Mouse (Mus musculus): ENCODE measurements around the gene Kat8.
A peak's percentile ranks its signal among the peaks of the same experiment; 100 is the strongest.

The Kat8 gene

DNA sequence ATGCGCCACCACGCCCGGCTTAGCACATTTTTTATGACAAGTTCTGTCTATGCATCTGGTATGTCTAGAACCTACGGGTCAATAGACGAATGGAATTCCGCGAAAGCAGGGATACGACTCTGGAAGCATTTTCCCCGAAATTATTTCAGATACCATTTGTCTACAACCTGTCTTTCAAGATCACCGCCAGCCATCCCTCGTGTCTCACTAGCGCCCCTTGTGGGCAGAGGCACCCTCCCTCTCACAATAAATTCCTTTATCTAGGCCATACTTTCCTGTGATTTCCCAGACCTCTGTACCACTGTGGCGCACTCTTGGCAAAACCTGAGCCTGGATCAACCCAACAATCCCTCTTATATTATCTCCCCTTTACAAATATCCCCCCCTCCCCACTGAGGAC lies 15.9 kb upstream of the Kat8 start:
- DNase-seq (ENCODE audit: low read depth, low spot score): no peak

- DNase-seq (ENCODE audit: low read depth, low spot score): no peak
Observed at GRCm38 (mm10) chr7:127897542-127897941, 14.8 kb upstream of the Kat8 start.

DNA sequence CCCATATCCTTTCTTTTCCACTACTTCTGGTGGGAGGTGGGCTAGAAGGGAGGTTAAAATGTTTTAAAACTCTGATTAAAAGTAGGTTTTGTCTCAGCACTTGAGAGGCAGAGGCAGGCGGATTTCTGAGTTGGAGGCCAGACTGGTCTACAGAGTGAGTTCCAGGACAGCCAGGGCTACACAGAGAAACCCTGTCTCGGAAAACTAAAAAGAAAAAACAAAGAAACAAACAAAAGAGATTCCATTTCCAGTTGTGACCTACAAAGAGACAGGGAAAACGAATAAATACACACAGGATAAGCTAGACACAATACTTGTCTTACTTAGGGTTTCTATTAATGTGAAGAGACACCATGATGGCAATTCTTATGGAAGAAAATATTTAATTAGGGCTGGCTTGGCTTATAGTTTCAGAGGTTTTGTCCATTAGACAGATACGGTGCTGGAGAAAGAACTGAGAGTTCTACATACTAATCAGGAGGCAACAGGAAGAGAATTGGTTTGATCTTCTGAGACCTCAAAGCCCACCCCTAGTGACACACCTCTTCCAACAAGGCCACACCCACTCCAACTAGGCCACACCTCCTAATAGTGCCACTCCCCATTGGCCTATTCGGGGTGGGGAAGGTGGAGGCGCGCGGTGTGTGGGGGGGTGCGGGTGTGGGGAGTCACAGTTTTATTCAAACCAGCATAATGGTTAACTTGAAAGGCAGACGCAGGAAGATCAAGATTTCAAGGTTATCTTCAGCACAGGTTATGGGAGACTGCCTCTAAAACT lies 13.9 kb upstream of the Kat8 start:
- DNase-seq (ENCODE audit: low read depth, low spot score): no peak

DNA sequence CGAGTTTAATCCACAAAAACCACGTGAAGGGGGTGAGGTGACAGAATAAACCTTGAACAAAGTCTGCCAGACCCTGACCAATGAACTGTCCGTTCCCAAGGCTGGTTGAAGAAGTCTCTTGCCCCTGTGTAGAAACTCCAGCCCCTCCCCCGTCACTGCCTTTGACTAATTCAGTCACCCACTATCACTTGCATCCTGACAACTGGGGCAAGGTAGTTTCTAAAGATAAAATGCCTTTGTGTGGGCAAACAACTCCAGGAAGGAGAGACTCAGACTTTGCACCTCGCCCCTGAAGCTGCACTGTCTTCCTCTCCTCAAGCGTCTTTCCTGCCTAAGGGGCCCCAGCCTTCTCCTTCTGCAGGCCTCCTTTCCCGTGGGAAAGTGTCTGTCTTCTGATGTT lies 12.3 kb upstream of the Kat8 start:
- no peak for DNase-seq (ENCODE audit: low read depth, low spot score)

GRCm38 (mm10) chr7:127901772-127902171 lies 10.5 kb upstream of the Kat8 start:
- DNase-seq (ENCODE audit: low read depth, low spot score): no peak

- peak; percentile 50 for DNase-seq (ENCODE audit: low read depth, low spot score)
Observed at GRCm38 (mm10) chr7:127903971-127904796, 8.1 kb upstream of the Kat8 start, which contains the start of gene Bckdk. Gene Bckdk, plus strand, starts transcription at chr7:127904082.

GRCm38 (mm10) chr7:127907939-127908338 lies 4.4 kb upstream of the Kat8 start:
- DNase-seq (ENCODE audit: low read depth, low spot score): no peak

DNA sequence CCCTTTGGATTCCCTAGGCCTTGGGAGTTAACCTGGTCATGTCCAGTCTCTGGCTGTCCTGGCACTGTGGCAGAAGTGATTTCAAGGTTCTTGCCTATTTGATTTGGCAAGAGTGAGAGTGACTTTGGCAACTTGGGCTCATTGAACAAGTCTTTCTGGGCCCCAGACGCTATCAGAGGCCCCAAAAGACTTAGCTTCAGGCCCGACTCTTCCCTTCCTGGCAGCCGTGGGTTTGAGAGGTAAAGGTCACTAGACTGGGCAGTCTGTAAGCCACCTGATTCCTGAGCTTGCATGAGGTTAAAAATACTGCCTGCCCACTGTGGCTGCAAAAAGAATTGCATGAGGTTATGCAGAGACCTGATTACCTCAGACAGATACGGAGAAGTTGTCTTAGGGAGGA lies 3.7 kb upstream of the Kat8 start:
- no peak for DNase-seq (ENCODE audit: low read depth, low spot score)

GRCm38 (mm10) chr7:127912938-127913337 lies 622 bp downstream of the Kat8 start:
- DNase-seq (ENCODE audit: low read depth, low spot score): no peak

DNA sequence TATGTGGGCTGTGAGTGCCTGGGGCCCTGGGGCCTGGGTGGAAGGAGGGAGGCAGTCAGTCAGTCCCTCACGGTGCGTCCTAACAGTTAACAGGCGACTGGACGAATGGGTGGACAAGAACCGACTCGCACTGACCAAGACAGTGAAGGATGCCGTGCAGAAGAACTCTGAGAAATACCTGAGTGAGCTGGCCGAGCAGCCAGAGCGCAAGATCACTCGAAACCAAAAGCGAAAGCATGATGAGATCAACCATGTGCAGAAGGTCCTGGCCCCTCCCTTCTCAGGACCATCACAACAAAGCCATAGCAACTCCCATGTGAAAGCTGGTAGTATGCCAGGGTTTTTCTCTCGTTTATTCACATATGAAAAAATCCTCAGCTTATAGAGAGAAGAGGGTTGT lies 3.0 kb downstream of the Kat8 start:
- DNase-seq (ENCODE audit: low read depth, low spot score): no peak

DNA sequence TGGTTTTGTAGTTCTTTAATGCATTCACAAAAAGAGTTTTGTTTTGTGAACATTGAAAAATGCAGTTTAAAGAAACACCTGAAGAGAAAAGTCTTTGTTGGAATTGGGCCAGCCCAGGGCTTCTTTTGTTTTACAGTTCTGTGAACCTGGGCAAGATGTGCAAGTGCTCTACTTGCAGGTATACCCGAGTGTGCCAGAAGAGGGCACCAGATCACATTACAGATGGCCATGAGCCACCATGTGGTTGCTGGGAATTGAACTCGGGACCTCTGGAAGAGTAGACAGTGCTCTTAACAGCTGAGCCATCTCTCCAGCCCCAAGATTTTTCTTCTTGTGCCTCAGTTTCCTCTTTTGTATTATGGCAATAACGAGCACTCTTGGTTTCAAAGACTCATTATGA lies 5.9 kb downstream of the Kat8 start:
- no peak for DNase-seq (ENCODE audit: low read depth, low spot score)

GRCm38 (mm10) chr7:127919290-127919689 lies 7.0 kb downstream of the Kat8 start:
- DNase-seq (ENCODE audit: low read depth, low spot score): no peak

DNA sequence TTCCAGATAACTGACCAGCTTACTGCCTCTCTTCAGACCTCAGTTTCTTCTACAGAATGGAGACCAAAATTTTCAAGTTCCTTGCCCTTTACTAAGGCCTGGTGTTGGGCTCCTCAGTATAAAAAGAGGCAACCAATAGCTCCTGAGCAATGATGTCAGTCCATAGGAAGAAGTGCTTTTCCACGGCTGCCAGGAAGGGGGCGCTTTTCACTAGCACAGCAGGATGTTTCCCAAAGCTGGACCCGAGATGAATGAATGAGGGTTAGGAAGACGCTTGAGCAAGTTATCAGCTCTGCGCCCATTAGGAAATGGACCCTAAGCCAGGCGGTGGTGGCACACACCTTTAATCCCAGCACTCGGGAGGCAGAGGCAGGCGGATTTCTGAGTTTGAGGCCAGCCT lies 9.2 kb downstream of the Kat8 start:
- DNase-seq (ENCODE audit: low read depth, low spot score): no peak

DNA sequence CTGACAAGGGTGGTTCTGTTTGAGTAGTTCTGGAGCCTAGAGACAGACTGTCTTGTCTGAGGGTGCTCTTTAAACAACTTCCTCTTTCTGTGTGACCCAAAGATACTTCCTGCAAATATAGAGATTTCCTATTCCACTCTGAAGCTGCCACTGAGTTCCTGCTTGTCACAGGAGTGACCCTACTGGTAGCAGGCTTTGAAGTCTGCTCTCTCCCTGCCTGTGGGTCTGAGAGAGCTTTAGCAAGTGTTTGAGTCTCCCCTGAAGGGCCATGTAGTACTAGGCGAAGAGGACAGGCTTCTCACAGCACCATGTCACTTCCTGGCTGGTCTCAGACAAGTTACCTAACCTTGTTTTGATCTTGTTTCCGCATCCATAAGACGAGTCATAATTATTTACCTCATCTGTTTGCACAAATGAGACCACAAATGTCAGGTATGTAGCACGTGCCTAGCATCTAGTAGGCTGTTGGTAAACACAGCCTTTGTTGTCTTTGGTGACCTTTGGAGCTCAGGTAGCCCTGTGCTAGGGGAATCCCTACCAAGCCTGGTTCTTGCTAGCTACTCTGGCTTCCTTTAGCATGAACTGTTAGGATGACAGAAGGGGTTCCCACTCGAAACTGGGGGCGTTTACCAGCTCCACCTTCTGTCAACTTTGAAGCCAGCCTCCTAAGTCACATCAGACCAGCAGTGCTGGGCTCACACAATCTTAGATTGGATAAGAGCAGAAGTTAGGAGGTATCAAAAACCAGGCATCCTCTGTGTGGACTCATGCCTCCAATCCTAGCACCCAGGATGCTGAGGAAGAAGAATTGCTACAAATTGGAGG lies 10.3 kb downstream of the Kat8 start:
- no peak for DNase-seq (ENCODE audit: low read depth, low spot score)

- no peak for DNase-seq (ENCODE audit: low read depth, low spot score)
Observed at GRCm38 (mm10) chr7:127923714-127924113, 11.4 kb downstream of the Kat8 start.

- DNase-seq (ENCODE audit: low read depth, low spot score): no peak
Observed at GRCm38 (mm10) chr7:127925252-127925651, 12.9 kb downstream of the Kat8 start.

DNA sequence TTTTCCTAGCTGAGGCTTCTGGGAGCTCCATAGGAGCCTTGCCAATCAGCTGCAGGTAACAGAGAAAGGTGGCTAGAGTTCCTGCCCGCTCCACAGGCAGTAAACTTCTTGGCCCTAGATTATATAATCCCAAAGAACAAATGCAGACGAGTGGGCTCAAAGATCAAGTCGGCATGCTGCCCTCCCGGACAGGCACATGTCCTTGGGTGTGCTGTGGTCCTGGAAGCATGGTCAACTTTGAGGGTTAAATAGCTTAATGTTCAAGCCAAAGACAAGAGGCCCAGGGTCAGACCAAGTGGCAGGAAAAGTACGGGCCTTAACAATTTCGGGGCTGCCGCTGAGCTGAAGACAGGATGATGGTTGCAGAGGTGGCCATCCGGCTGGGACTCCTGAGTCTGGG lies 13.8 kb downstream of the Kat8 start:
- DNase-seq (ENCODE audit: low read depth, low spot score): no peak

GRCm38 (mm10) chr7:127926846-127927245 lies 14.5 kb downstream of the Kat8 start:
- DNase-seq (ENCODE audit: low read depth, low spot score): no peak

DNA sequence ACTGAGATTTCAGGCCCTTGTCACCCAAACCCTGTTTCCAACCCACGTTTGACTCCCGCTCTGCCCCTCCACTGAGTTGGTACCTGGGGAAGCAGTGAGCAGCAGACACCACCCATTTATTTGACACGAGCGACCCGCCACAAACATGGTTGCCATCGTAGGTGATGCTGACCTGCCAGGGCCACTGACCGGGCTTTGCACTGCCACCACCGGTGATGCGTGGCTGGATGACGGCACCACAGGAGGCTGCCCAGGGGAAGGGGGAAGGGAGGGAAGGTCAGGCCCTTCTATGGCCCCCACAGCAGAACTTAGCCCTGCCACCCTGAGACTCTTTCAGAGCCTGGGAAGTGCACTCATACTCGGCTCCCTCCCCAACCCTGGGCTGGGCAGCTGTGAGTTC lies 15.4 kb downstream of the Kat8 start:
- no peak for DNase-seq (ENCODE audit: low read depth, low spot score)

DNA sequence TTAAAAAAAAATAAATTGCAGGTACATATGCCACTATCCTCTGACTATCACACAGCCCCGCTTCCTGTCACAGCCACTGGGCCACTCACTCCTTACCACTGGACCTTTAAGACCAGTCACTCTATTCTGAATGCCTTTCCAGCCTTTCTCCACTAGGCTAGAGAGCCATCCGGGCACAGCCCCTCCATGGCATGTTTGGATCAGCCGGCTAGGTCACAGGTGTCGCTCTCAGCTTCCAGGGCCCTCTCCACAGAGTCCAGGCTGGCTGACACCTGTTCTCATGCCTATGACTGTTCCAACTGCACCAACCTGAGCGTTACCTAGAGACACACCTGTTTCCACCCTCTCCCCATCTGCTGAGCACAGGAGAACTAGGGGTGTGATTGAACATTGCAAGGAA lies 16.3 kb downstream of the Kat8 start:
- no peak for DNase-seq (ENCODE audit: low read depth, low spot score)

- no peak for DNase-seq (ENCODE audit: low read depth, low spot score)
Observed at GRCm38 (mm10) chr7:127929923-127930322, 17.6 kb downstream of the Kat8 start, which contains the start of gene Prss8. Gene Prss8, minus strand, starts transcription at chr7:127930104.

DNA sequence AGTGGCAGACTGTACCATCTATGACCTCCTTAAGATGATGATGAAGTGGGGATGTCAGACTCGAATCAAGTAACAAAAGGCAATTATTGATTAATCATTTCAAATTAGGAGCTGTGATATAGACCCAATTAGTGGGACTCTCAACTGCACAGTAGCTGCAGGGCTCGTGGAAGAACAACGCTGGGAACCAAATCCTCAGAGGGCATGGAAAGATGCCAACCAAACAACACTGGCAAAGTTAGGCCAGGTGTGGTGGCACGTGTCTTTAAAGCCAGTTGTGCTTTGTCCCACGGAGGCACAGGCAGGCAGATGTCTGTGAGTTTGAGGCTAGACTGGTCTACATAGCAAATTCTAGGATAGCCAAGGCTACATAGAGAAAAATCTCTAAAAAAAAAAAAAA lies 18.3 kb downstream of the Kat8 start:
- no peak for DNase-seq (ENCODE audit: low read depth, low spot score)

Measured in retina, adult 2 months (tissue).